Mouse (Mus musculus): ENCODE data around the gene Fnbp1. TPM values are rescaled to one million over a fixed set of nuclear protein-coding genes. Genes with fewer than 3 reads are reported as not detected.

Gene Fnbp1
- polyA plus RNA-seq, 1 experiment from 2014 or later = 15.7 TPM

GRCm38 (mm10) chr2:31067059-31067595 is 74.7 kb downstream of the Fnbp1 start:
- TF ChIP-seq CTCF (IDR thresholded peaks at IDR 0.05; ENCODE audit: low read depth) (no peak), EP300 (optimal IDR thresholded peaks at IDR 0.05) (no peak)
- 83% methylated on average over 13 of the region's 13 CpGs for WGBS
- Histone ChIP-seq H3K4me2 (replicated peaks; ENCODE audit: low read depth) (no peak overlapping the region), H3K36me3 (ENCODE audit: control insufficient read depth, insufficient read depth, low read length) (no peaks in the 10 kb centered on the region; the same call in none of the 2 replicates), H3K27ac (replicated peaks) (no peak overlapping the region), H3K9me3 (ENCODE audit: control insufficient read depth, low read length) (no peaks in the 10 kb centered on the region), H3K4me1 (replicated peaks; ENCODE audit: control insufficient read depth, insufficient read depth) (no peaks in the 10 kb centered on the region), H3K27me3 (ENCODE audit: control insufficient read depth, insufficient read depth, low read length) (no peaks in the 10 kb centered on the region), H3K4me3 (ENCODE audit: low read depth, low read length) (no peak overlapping the region), H3K9ac (ENCODE audit: low read length) (no peak overlapping the region)
- no peak for DNase-seq (ENCODE audit: low spot score)
- ATAC-seq (ENCODE audit: low FRiP score, low TSS enrichment) = no peak

- Histone ChIP-seq H3K27me3 (ENCODE audit: control insufficient read depth, insufficient read depth, low read length) (no peaks in the 10 kb centered on the region), H3K4me2 (replicated peaks; ENCODE audit: low read depth) (no peak overlapping the region), H3K27ac (replicated peaks) (no peak overlapping the region), H3K9me3 (ENCODE audit: control insufficient read depth, low read length) (no peaks in the 10 kb centered on the region), H3K36me3 (ENCODE audit: control insufficient read depth, insufficient read depth, low read length) (no peaks in the 10 kb centered on the region; the same call in none of the 2 replicates), H3K4me3 (ENCODE audit: low read depth, low read length) (no peak overlapping the region), H3K4me1 (replicated peaks; ENCODE audit: control insufficient read depth, insufficient read depth) (no peaks in the 10 kb centered on the region), H3K9ac (ENCODE audit: low read length) (no peak overlapping the region)
- no peak for ATAC-seq (ENCODE audit: low FRiP score, low TSS enrichment)
- no peak for DNase-seq (ENCODE audit: low spot score)
- WGBS = 79% methylated on average over 11 of the region's 11 CpGs
- TF ChIP-seq EP300 (optimal IDR thresholded peaks at IDR 0.05) = no peak
- no peak for TF ChIP-seq CTCF (IDR thresholded peaks at IDR 0.05; ENCODE audit: low read depth)
Observed at GRCm38 (mm10) chr2:31066019-31066789, 75.6 kb downstream of the Fnbp1 start.

- H3K27me3 ChIP-seq (ENCODE audit: control insufficient read depth, insufficient read depth, low read length) = no peaks in the 10 kb centered on the region
- no peak overlapping the region for H3K27ac ChIP-seq (replicated peaks)
- WGBS = 86% methylated on average over 10 of the region's 10 CpGs
Observed at GRCm38 (mm10) chr2:31061868-31062628, 79.8 kb downstream of the Fnbp1 start.

GRCm38 (mm10) chr2:31060787-31061730 is 80.7 kb downstream of the Fnbp1 start:
- H3K27me3 ChIP-seq (ENCODE audit: control insufficient read depth, insufficient read depth, low read length) = no peaks in the 10 kb centered on the region
- TF ChIP-seq EP300 (optimal IDR thresholded peaks at IDR 0.05) = no peak
- no peak overlapping the region for H3K9ac ChIP-seq (ENCODE audit: low read length)
- no peak overlapping the region for H3K4me2 ChIP-seq (replicated peaks; ENCODE audit: low read depth)
- H3K36me3 ChIP-seq (ENCODE audit: control insufficient read depth, insufficient read depth, low read length) = peaks cover 12% of the 10 kb centered on the region; the same call in 1 of the 2 replicates
- H3K9me3 ChIP-seq (ENCODE audit: control insufficient read depth, low read length) = no peaks in the 10 kb centered on the region
- ATAC-seq (ENCODE audit: low FRiP score, low TSS enrichment) (no peak), DNase-seq (ENCODE audit: low spot score) (no peak)
- H3K4me1 ChIP-seq (replicated peaks; ENCODE audit: control insufficient read depth, insufficient read depth) = no peaks in the 10 kb centered on the region
- H3K4me3 ChIP-seq (ENCODE audit: low read depth, low read length) = no peak overlapping the region
- WGBS = 85% methylated on average over 28 of the region's 28 CpGs
- H3K27ac ChIP-seq (replicated peaks) = no peak overlapping the region

More at GRCm38 (mm10) chr2:31061868-31062628, 79.8 kb downstream of the Fnbp1 start:
- TF ChIP-seq CTCF (IDR thresholded peaks at IDR 0.05; ENCODE audit: low read depth) (no peak), EP300 (optimal IDR thresholded peaks at IDR 0.05) (no peak)
- Histone ChIP-seq H3K4me2 (replicated peaks; ENCODE audit: low read depth) (no peak overlapping the region), H3K36me3 (ENCODE audit: control insufficient read depth, insufficient read depth, low read length) (peaks cover 4% of the 10 kb centered on the region), H3K9me3 (ENCODE audit: control insufficient read depth, low read length) (no peaks in the 10 kb centered on the region), H3K4me1 (replicated peaks; ENCODE audit: control insufficient read depth, insufficient read depth) (no peaks in the 10 kb centered on the region), H3K4me3 (ENCODE audit: low read depth, low read length) (no peak overlapping the region), H3K9ac (ENCODE audit: low read length) (no peak overlapping the region)
- DNase-seq (ENCODE audit: low spot score) (no peak), ATAC-seq (ENCODE audit: low FRiP score, low TSS enrichment) (no peak)

GRCm38 (mm10) chr2:31060271-31060670 is 81.5 kb downstream of the Fnbp1 start:
- ATAC-seq (ENCODE audit: low FRiP score, low TSS enrichment) (no peak), DNase-seq (ENCODE audit: low spot score) (no peak)
- no peaks in the 10 kb centered on the region for H3K9me3 ChIP-seq (ENCODE audit: control insufficient read depth, low read length)
- TF ChIP-seq EP300 (optimal IDR thresholded peaks at IDR 0.05) = no peak
- TF ChIP-seq CTCF (IDR thresholded peaks at IDR 0.05; ENCODE audit: low read depth) = no peak
- H3K9ac ChIP-seq (ENCODE audit: low read length) = no peak overlapping the region
- WGBS = 88% methylated on average over 1 of the region's 1 CpGs
- H3K4me3 ChIP-seq (ENCODE audit: low read depth, low read length) = no peak overlapping the region
- H3K27me3 ChIP-seq (ENCODE audit: control insufficient read depth, insufficient read depth, low read length) = no peaks in the 10 kb centered on the region
- H3K36me3 ChIP-seq (ENCODE audit: control insufficient read depth, insufficient read depth, low read length) = peaks cover 15% of the 10 kb centered on the region; the same call in 1 of the 2 replicates
- H3K27ac ChIP-seq (replicated peaks) = no peak overlapping the region
- H3K4me2 ChIP-seq (replicated peaks; ENCODE audit: low read depth) = no peak overlapping the region
- no peaks in the 10 kb centered on the region for H3K4me1 ChIP-seq (replicated peaks; ENCODE audit: control insufficient read depth, insufficient read depth)
